Mouse (Mus musculus): ENCODE measurements around the gene Atf7ip. TPM values are rescaled to one million over a fixed set of nuclear protein-coding genes. Genes with fewer than 3 reads are reported as not detected.

Atf7ip gene
- total RNA-seq, 4 experiments from 2014 or later: 35.7 to 46.2 (median 42.5) TPM

GRCm38 (mm10) chr6:136634982-136635381 is 129.0 kb downstream of the Atf7ip start:
- no peak for DNase-seq (ENCODE audit: low spot score in 2 of 2)

- no peak for DNase-seq (ENCODE audit: low spot score in 2 of 2)
Observed at GRCm38 (mm10) chr6:136644171-136644570, 138.2 kb downstream of the Atf7ip start.

GRCm38 (mm10) chr6:136645754-136646153 is 139.8 kb downstream of the Atf7ip start:
- no peak for DNase-seq (ENCODE audit: low spot score in 2 of 2)

- DNase-seq (ENCODE audit: low spot score in 2 of 2): no peak
Observed at GRCm38 (mm10) chr6:136646207-136646606, 140.2 kb downstream of the Atf7ip start.

GRCm38 (mm10) chr6:136647455-136647861 is 141.5 kb downstream of the Atf7ip start:
- no peak for DNase-seq (ENCODE audit: low spot score in 2 of 2)

- no peak for DNase-seq (ENCODE audit: low spot score in 2 of 2)
Observed at GRCm38 (mm10) chr6:136650664-136651063, 144.7 kb downstream of the Atf7ip start.

GRCm38 (mm10) chr6:136653331-136653730 is 147.4 kb downstream of the Atf7ip start:
- DNase-seq (ENCODE audit: low spot score in 2 of 2): no peak

- no peak for DNase-seq (ENCODE audit: low spot score in 2 of 2)
Observed at GRCm38 (mm10) chr6:136654470-136654869, 148.5 kb downstream of the Atf7ip start.

GRCm38 (mm10) chr6:136655786-136656185 is 149.8 kb downstream of the Atf7ip start:
- DNase-seq (ENCODE audit: low spot score in 2 of 2): no peak

- DNase-seq (ENCODE audit: low spot score in 2 of 2): no peak
Observed at GRCm38 (mm10) chr6:136658303-136658702, 152.3 kb downstream of the Atf7ip start.

GRCm38 (mm10) chr6:136659226-136659625 is 153.3 kb downstream of the Atf7ip start:
- no peak for DNase-seq (ENCODE audit: low spot score in 2 of 2)

Other genes with a start within 250 kb of the Atf7ip start
- gene Gm8994, start 178.6 kb upstream of the Atf7ip start, total RNA-seq (2022): not detected
- gene E330021D16Rik, start 90.6 kb upstream of the Atf7ip start, total RNA-seq (2022): not detected
- gene Plbd1, start 155.8 kb downstream of the Atf7ip start, total RNA-seq (2022): 10 to 100 TPM; 10.6 to 17.0 (median 12.5) TPM

All from gastrocnemius, adult 8-10 months (tissue).